Mouse (Mus musculus) mature B cell (primary cell): ENCODE results near the gene Foxc2.

Experiments
- in situ Hi-C: fragments of 300-500 bp; cut with MboI; formaldehyde crosslinking; loops from 2 replicates; pipeline ENCODE4 v1.14.3; 2019

The Foxc2 gene

GRCm38 (mm10) chr8:121115948-121116347 lies at the start of gene Foxc2:
Foxc2 (plus strand) TSS chr8:121116171.
- in situ Hi-C loops: loop anchor here (25.0 kb wide), 1 partner anchor 396 kb away; no protein-coding TSS in a partner anchor

- in situ Hi-C loops: no loop called here
Observed at GRCm38 (mm10) chr8:121071454-121071853, 44.5 kb upstream of the Foxc2 start.

- in situ Hi-C loops: no loop called here
Observed at GRCm38 (mm10) chr8:121072406-121073130, 43.4 kb upstream of the Foxc2 start.

GRCm38 (mm10) chr8:121073174-121074107 lies 42.5 kb upstream of the Foxc2 start:
- in situ Hi-C loops: no loop called here

- in situ Hi-C loops: no loop called here
Observed at GRCm38 (mm10) chr8:121074108-121074847, 41.7 kb upstream of the Foxc2 start.

- in situ Hi-C loops: loop anchor here (25.0 kb wide), 1 partner anchor 437 kb away; the partner anchor contains the start of gene 1190005I06Rik
Observed at GRCm38 (mm10) chr8:121074848-121075145, 41.2 kb upstream of the Foxc2 start.

- in situ Hi-C loops: loop anchor here (25.0 kb wide), 1 partner anchor 439 kb away; the partner anchor contains the start of gene 1190005I06Rik
Observed at GRCm38 (mm10) chr8:121075936-121076335, 40.0 kb upstream of the Foxc2 start.

- in situ Hi-C loops: loop anchor here (25.0 kb wide), 1 partner anchor 439 kb away; the partner anchor contains the start of gene 1190005I06Rik
Observed at GRCm38 (mm10) chr8:121076555-121076954, 39.4 kb upstream of the Foxc2 start.

GRCm38 (mm10) chr8:121078721-121079120 lies 37.2 kb upstream of the Foxc2 start:
- in situ Hi-C loops: loop anchor here (25.0 kb wide), 1 partner anchor 441 kb away; the partner anchor contains the start of gene 1190005I06Rik

GRCm38 (mm10) chr8:121079201-121079600 lies 36.8 kb upstream of the Foxc2 start:
- in situ Hi-C loops: loop anchor here (25.0 kb wide), 1 partner anchor 442 kb away; the partner anchor contains the start of gene 1190005I06Rik

GRCm38 (mm10) chr8:121079944-121080343 lies 36.0 kb upstream of the Foxc2 start:
- in situ Hi-C loops: loop anchor here (25.0 kb wide), 1 partner anchor 443 kb away; the partner anchor contains the start of gene 1190005I06Rik

- in situ Hi-C loops: loop anchor here (25.0 kb wide), 1 partner anchor 443 kb away; the partner anchor contains the start of gene 1190005I06Rik
Observed at GRCm38 (mm10) chr8:121080361-121081090, 35.4 kb upstream of the Foxc2 start.

- in situ Hi-C loops: loop anchor here (25.0 kb wide), 1 partner anchor 444 kb away; the partner anchor contains the start of gene 1190005I06Rik
Observed at GRCm38 (mm10) chr8:121081398-121081797, 34.6 kb upstream of the Foxc2 start.

GRCm38 (mm10) chr8:121082218-121083092 lies 33.5 kb upstream of the Foxc2 start:
- in situ Hi-C loops: loop anchor here (25.0 kb wide), 1 partner anchor 445 kb away; the partner anchor contains the start of gene 1190005I06Rik

GRCm38 (mm10) chr8:121083093-121083935 lies 32.7 kb upstream of the Foxc2 start:
- in situ Hi-C loops: loop anchor here (25.0 kb wide), 1 partner anchor 446 kb away; the partner anchor contains the start of gene 1190005I06Rik

- in situ Hi-C loops: loop anchor here (25.0 kb wide), 1 partner anchor 447 kb away; the partner anchor contains the start of gene 1190005I06Rik
Observed at GRCm38 (mm10) chr8:121083936-121084209, 32.1 kb upstream of the Foxc2 start.

- in situ Hi-C loops: loop anchor here (25.0 kb wide), 1 partner anchor 447 kb away; the partner anchor contains the start of gene 1190005I06Rik
Observed at GRCm38 (mm10) chr8:121084210-121084951, 31.6 kb upstream of the Foxc2 start, which contains the start of gene Foxf1. Foxf1 (plus strand) TSS chr8:121084386.

GRCm38 (mm10) chr8:121085011-121085410 lies 31.0 kb upstream of the Foxc2 start:
- in situ Hi-C loops: loop anchor here (25.0 kb wide), 1 partner anchor 448 kb away; the partner anchor contains the start of gene 1190005I06Rik
